Mouse (Mus musculus) heart, embryonic 10.5 days (tissue): ENCODE measurements at regions not wholly inside any gene's neighbourhood (a gene's known extent, or its start where the extent isn't known, plus 50 kb on each side); places are given as distances from the start of the nearest gene placed in this dataset.

ENCODE experiments used
- DNase-seq: peaks from one replicate; pipeline ENCODE4 v3.0.0-alpha.2; 2017; ENCODE audit warnings: low spot score
- H3K27ac ChIP-seq: fragments of 300-500 bp; sonication (generic); 2 replicates; pipeline ENCODE4 v1.5.1; 2016; ENCODE audit warnings: mild to moderate bottlenecking
- H3K27me3 ChIP-seq: fragments of 300-500 bp; sonication (generic); 2 replicates; pipeline ENCODE4 v1.6.1; 2016; ENCODE audit warnings: mild to moderate bottlenecking; ENCODE audit not compliant: poor library complexity, insufficient read depth, severe bottlenecking
- H3K36me3 ChIP-seq: fragments of 300-500 bp; sonication (generic); 2 replicates; pipeline ENCODE4 v1.6.1; 2016; ENCODE audit warnings: mild to moderate bottlenecking, moderate library complexity
- H3K4me1 ChIP-seq: fragments of 300-500 bp; sonication (generic); 2 replicates; pipeline ENCODE4 v1.6.1; 2016; ENCODE audit warnings: mild to moderate bottlenecking
- H3K4me3 ChIP-seq: fragments of 300-500 bp; sonication (generic); 2 replicates; pipeline ENCODE4 v1.5.1; 2016; ENCODE audit warnings: mild to moderate bottlenecking, moderate library complexity
- H3K9me3 ChIP-seq: fragments of 300-500 bp; sonication (generic); 2 replicates; pipeline ENCODE4 v1.6.1; 2016; ENCODE audit warnings: mild to moderate bottlenecking, moderate library complexity
- WGBS: fragments of 180-500 bp; shearing (Covaris S2); methylation state at CpG from one replicate; pipeline ENCODE4 v1.1.7; 2016; 5-methylcytosine and 5-hydroxymethylcytosine counted together

DNA sequence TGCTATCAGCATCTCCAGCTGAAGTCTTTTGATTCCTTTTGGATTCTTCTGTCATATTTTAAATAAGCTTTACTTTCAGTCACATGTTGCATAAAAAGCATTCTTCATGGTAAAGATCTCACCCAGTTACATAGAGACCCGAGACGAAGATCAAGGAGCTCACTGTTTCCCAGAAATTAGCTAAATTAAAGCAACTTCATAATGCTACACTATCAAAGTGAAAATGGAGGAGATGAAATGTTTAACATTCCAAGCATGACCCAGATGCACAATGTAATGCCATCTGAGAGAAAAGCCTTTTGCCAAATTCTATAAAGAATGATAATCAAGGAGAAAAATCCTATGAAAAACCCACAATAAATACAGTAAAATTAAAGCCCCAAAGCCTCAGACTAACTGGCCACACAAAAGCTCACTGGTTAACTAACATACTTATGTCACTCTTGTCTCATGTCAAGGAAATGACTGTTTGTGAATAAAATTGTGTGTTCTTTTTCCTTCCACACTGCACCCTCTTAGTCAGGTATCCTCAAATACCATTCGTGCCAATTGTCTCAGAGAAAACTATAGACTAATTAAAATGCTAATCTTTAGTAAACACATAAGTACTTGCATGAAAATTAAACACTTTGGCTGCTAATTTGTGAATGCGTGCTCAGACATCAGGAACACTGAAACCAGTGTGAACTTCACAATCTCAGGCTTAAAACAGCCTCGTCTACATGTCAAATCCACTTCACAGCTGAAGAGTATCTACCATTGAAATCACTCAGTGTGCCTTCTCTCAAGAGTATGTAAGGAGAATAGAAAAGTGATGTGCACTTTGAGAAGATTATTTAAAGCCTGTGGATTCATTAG lies 215.7 kb downstream of the Tmem161b start:
- H3K4me3 ChIP-seq = no peak overlapping the region
- no peak for DNase-seq
- H3K27ac ChIP-seq = no peak overlapping the region
- no peaks in the 10 kb centered on the region for H3K36me3 ChIP-seq
- H3K27me3 ChIP-seq = no peaks in the 10 kb centered on the region
- H3K9me3 ChIP-seq = no peaks in the 10 kb centered on the region
- H3K4me1 ChIP-seq = no peaks in the 10 kb centered on the region
- 75% methylated on average over 5 of the region's 5 CpGs for WGBS

DNA sequence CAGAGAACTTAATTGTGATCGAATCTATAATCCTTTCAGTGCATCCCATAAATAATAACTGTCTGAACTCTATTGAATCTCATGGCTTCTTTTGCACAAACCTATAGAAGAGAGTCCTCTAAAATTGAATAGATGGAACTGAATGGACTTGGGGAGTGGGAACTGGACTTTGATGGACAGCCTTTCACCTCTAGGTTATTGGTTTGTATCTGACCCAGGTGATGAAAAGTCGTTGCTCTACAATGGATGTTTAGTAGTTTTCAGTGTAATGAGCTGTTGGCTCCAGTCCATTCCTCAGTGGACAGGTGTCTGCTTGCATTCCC lies 216.3 kb downstream of the Tmem161b start:
- H3K4me1 ChIP-seq = no peaks in the 10 kb centered on the region
- H3K27me3 ChIP-seq = no peaks in the 10 kb centered on the region
- H3K36me3 ChIP-seq = no peaks in the 10 kb centered on the region
- H3K9me3 ChIP-seq = no peaks in the 10 kb centered on the region
- H3K27ac ChIP-seq = no peak overlapping the region
- 75% methylated on average over 2 of the region's 2 CpGs for WGBS
- H3K4me3 ChIP-seq = no peak overlapping the region
- DNase-seq = no peak

DNA sequence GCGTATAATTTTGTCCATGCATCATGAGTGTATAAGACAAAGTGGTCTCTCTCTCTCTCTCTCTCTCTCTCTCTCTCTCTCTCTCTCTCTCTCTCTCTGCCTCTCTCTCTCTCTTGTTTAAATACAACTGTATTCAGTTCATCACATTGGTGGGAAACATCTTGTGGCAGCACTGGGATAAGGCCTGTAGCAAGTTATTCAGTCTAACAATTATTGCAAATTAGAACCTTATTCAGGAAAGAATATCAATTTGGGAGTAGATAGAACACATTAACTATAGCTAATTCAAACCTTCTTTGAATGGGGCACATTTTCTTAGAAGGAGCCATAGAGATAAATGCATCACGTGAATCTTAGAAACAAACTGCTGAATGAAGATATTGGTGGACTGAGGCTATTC lies 226.4 kb downstream of the Tmem161b start:
- WGBS = 84% methylated on average over 2 of the region's 2 CpGs
- H3K9me3 ChIP-seq = no peaks in the 10 kb centered on the region
- no peaks in the 10 kb centered on the region for H3K36me3 ChIP-seq
- no peak overlapping the region for H3K27ac ChIP-seq
- no peaks in the 10 kb centered on the region for H3K27me3 ChIP-seq
- DNase-seq = no peak
- H3K4me3 ChIP-seq = no peak overlapping the region
- H3K4me1 ChIP-seq = no peaks in the 10 kb centered on the region

DNA sequence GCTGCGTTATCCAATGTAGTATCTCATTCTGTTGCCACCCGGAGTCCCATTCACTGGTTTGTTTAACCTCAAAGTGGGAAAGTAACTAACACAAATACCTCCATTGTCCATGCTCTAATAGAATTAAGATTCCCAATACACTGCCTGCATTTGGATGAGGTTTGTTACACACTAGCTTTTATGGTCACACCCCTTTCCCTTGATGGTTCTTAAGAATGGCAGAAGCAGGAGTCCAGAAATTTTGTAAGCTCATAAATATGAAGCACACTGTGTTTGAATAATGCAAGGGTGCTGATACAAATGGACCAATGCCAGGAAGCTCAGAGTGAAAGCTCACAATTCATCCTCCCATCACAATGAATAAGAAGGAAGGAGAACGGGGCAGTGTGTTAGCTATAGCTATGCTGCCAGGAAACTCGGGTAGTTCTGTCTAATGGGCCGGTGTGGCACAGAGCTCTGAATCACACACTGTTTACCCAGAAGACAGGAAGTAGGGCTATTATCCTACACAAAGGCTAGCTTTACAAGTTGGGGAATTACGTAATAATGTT lies 227.0 kb downstream of the Tmem161b start:
- Histone ChIP-seq H3K36me3 (no peaks in the 10 kb centered on the region), H3K27ac (no peak overlapping the region), H3K27me3 (no peaks in the 10 kb centered on the region), H3K4me1 (no peaks in the 10 kb centered on the region), H3K9me3 (no peaks in the 10 kb centered on the region), H3K4me3 (no peak overlapping the region)
- 75% methylated on average over 6 of the region's 6 CpGs for WGBS
- no peak for DNase-seq
